25 mouse cellular contexts compared by ENCODE assay signal in the genomic region with DNA sequence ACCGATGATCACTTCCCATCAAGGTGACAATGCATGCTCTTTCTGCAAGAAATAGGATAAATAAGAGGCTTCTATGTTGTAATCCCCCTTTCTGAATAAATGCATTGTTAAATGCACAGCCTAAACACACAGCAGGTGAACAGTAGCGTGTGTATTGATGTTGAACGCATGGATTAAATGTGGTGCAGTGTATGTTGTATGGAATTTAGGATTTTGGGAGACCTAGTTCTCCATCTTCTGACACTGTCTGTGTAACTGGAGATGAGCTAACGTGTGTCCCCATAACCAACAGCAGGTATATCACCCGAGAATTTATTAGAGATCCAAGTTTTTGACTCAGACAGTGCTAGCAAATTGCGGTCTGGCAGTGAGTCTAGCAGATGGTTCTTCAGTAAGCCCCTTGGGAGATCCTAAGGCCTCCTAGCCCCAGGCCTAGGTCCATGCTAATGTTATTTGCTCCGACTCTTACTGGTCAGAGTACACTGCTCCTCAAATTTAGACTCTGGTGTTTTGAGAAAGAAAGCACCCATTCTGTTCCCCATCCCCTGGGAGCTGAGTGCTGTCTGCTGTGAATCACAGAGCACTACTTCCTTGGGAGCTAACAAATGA.
DNase-seq lines count a peak whose midpoint lies in the region; ATAC-seq lines count a peak whose summit lies in the region.
"Had no signal": no experiment of that assay in that cellular context is flagged by ENCODE, and none has a peak within 500 bp of the region (broad histone marks: within the 10 kb centered on the region; RNA-seq: fewer than 3 reads in every experiment).

No protein-coding gene starts in this region.

- no peak for DNase-seq in hindbrain, embryonic 11.5 days (ENCODE audit: low spot score)
- DNase-seq in lung, adult 18-20 months, result no peak
- DNase-seq: adrenal gland, adult 2 months; adrenal gland, postnatal 14 days; cerebellum, adult 11 months; cerebellum, adult 2 months; cerebellum, adult 9-11 months; cerebellum, postnatal 25 days; gastrocnemius, postnatal 25 days; heart, adult 2 months; heart, postnatal 14 days had no signal

- H3K36me3 ChIP-seq in hindbrain, embryonic 13.5 days, result no peaks in the 10 kb centered on the region
- H3K36me3 ChIP-seq in hindbrain, embryonic 11.5 days (ENCODE audit: control insufficient read depth, insufficient read depth, low read length), result no peaks in the 10 kb centered on the region
- H3K36me3 ChIP-seq in midbrain, embryonic 12.5 days, result no peaks in the 10 kb centered on the region
- no peaks in the 10 kb centered on the region for H3K36me3 ChIP-seq in midbrain, embryonic 13.5 days
- H3K36me3 ChIP-seq in hindbrain, embryonic 15.5 days, result no peaks in the 10 kb centered on the region
- no peaks in the 10 kb centered on the region for H3K36me3 ChIP-seq in hindbrain, embryonic 16.5 days (ENCODE audit: control insufficient read depth, insufficient read depth, low read length)
- H3K36me3 ChIP-seq: embryonic facial prominence, embryonic 13.5 days; forebrain, embryonic 12.5 days; forebrain, embryonic 15.5 days; heart, embryonic 10.5 days; heart, embryonic 13.5 days had no signal

- H3K9me3 ChIP-seq in hindbrain, embryonic 13.5 days, result no peaks in the 10 kb centered on the region
- no peaks in the 10 kb centered on the region for H3K9me3 ChIP-seq in hindbrain, embryonic 11.5 days (ENCODE audit: control insufficient read depth, low read length)
- H3K9me3 ChIP-seq in midbrain, embryonic 12.5 days, result no peaks in the 10 kb centered on the region
- H3K9me3 ChIP-seq in midbrain, embryonic 13.5 days, result no peaks in the 10 kb centered on the region
- H3K9me3 ChIP-seq in hindbrain, embryonic 15.5 days, result no peaks in the 10 kb centered on the region
- no peaks in the 10 kb centered on the region for H3K9me3 ChIP-seq in hindbrain, embryonic 16.5 days (ENCODE audit: control insufficient read depth, low read length)
- H3K9me3 ChIP-seq: embryonic facial prominence, embryonic 13.5 days; forebrain, embryonic 12.5 days; forebrain, embryonic 15.5 days; heart, embryonic 10.5 days; heart, embryonic 13.5 days had no signal

- 62% methylated on average over 7 of the region's 7 CpGs for WGBS in hindbrain, embryonic 13.5 days
- 82% methylated on average over 7 of the region's 7 CpGs for WGBS in hindbrain, embryonic 11.5 days
- 82% methylated on average over 7 of the region's 7 CpGs for WGBS in midbrain, embryonic 12.5 days
- 76% methylated on average over 7 of the region's 7 CpGs for WGBS in midbrain, embryonic 13.5 days
- WGBS in hindbrain, embryonic 15.5 days, result 57% methylated on average over 7 of the region's 7 CpGs
- 62% methylated on average over 7 of the region's 7 CpGs for WGBS in hindbrain, embryonic 16.5 days

- H3K4me3 ChIP-seq in hindbrain, embryonic 13.5 days, result no peak overlapping the region
- H3K4me3 ChIP-seq in hindbrain, embryonic 11.5 days (ENCODE audit: low read depth, low read length), result no peak overlapping the region
- H3K4me3 ChIP-seq in midbrain, embryonic 12.5 days, result no peak overlapping the region
- no peak overlapping the region for H3K4me3 ChIP-seq in midbrain, embryonic 13.5 days (replicated peaks)
- H3K4me3 ChIP-seq in hindbrain, embryonic 15.5 days, result no peak overlapping the region
- H3K4me3 ChIP-seq in hindbrain, embryonic 16.5 days (ENCODE audit: low read length), result no peak overlapping the region
- H3K4me3 ChIP-seq: embryonic facial prominence, embryonic 13.5 days; erythroblast, embryonic 14.5 days; forebrain, embryonic 12.5 days; forebrain, embryonic 15.5 days; heart, adult 2 months; heart, embryonic 10.5 days; heart, embryonic 13.5 days had no signal

- H3K9ac ChIP-seq in hindbrain, embryonic 13.5 days, result no peak overlapping the region
- H3K9ac ChIP-seq in hindbrain, embryonic 11.5 days (ENCODE audit: low read depth, low read length), result no peak overlapping the region
- H3K9ac ChIP-seq in midbrain, embryonic 12.5 days (replicated peaks), result no peak overlapping the region
- H3K9ac ChIP-seq in midbrain, embryonic 13.5 days (replicated peaks), result no peak overlapping the region
- H3K9ac ChIP-seq in hindbrain, embryonic 15.5 days, result no peak overlapping the region
- no peak overlapping the region for H3K9ac ChIP-seq in hindbrain, embryonic 16.5 days (ENCODE audit: low read depth, low read length)
- H3K9ac ChIP-seq: embryonic facial prominence, embryonic 13.5 days; forebrain, embryonic 12.5 days; forebrain, embryonic 15.5 days; heart, embryonic 13.5 days had no signal

- H3K27ac ChIP-seq in hindbrain, embryonic 13.5 days, result peak overlapping the region; percentile 3
- H3K27ac ChIP-seq in hindbrain, embryonic 11.5 days (ENCODE audit: low read depth, low read length), result no peak overlapping the region
- H3K27ac ChIP-seq in midbrain, embryonic 12.5 days (replicated peaks), result no peak overlapping the region
- no peak overlapping the region for H3K27ac ChIP-seq in midbrain, embryonic 13.5 days
- no peak overlapping the region for H3K27ac ChIP-seq in hindbrain, embryonic 15.5 days (replicated peaks)
- no peak overlapping the region for H3K27ac ChIP-seq in hindbrain, embryonic 16.5 days (ENCODE audit: low read depth, low read length)
- H3K27ac ChIP-seq: embryonic facial prominence, embryonic 13.5 days; forebrain, embryonic 12.5 days; forebrain, embryonic 15.5 days; heart, adult 2 months; heart, embryonic 10.5 days; heart, embryonic 13.5 days had no signal

- H3K27me3 ChIP-seq in hindbrain, embryonic 13.5 days, result no peaks in the 10 kb centered on the region
- H3K27me3 ChIP-seq in hindbrain, embryonic 11.5 days (ENCODE audit: control insufficient read depth, insufficient read depth, low read length), result no peaks in the 10 kb centered on the region
- no peaks in the 10 kb centered on the region for H3K27me3 ChIP-seq in midbrain, embryonic 12.5 days
- no peaks in the 10 kb centered on the region for H3K27me3 ChIP-seq in midbrain, embryonic 13.5 days
- no peaks in the 10 kb centered on the region for H3K27me3 ChIP-seq in hindbrain, embryonic 15.5 days
- no peaks in the 10 kb centered on the region for H3K27me3 ChIP-seq in hindbrain, embryonic 16.5 days (replicated peaks; ENCODE audit: control insufficient read depth, insufficient read depth, low read length)
- H3K27me3 ChIP-seq: embryonic facial prominence, embryonic 13.5 days; forebrain, embryonic 12.5 days; forebrain, embryonic 15.5 days; heart, embryonic 13.5 days had no signal

- no peak overlapping the region for H3K4me2 ChIP-seq in hindbrain, embryonic 13.5 days
- H3K4me2 ChIP-seq in hindbrain, embryonic 11.5 days (replicated peaks; ENCODE audit: low read depth, low read length), result no peak overlapping the region
- no peak overlapping the region for H3K4me2 ChIP-seq in midbrain, embryonic 12.5 days (replicated peaks)
- H3K4me2 ChIP-seq in midbrain, embryonic 13.5 days (replicated peaks), result no peak overlapping the region
- H3K4me2 ChIP-seq in hindbrain, embryonic 15.5 days, result no peak overlapping the region
- H3K4me2 ChIP-seq in hindbrain, embryonic 16.5 days (ENCODE audit: low read length), result no peak overlapping the region
- H3K4me2 ChIP-seq: embryonic facial prominence, embryonic 13.5 days; forebrain, embryonic 12.5 days; forebrain, embryonic 15.5 days; heart, embryonic 13.5 days had no signal

- peak; percentile 64; the same call in 1 of the 2 replicates for ATAC-seq in hindbrain, embryonic 13.5 days (ENCODE audit: low FRiP score)
- ATAC-seq in hindbrain, embryonic 11.5 days (ENCODE audit: low FRiP score), result no peak
- ATAC-seq in midbrain, embryonic 12.5 days (ENCODE audit: low FRiP score, low read depth), result 0 out of 2 replicates have a peak, but pooled peaks have one; percentile 34
- no peak for ATAC-seq in midbrain, embryonic 13.5 days
- peak; percentile 59; the same call in 1 of the 2 replicates for ATAC-seq in hindbrain, embryonic 15.5 days (ENCODE audit: low FRiP score, low read depth)
- peak; percentile 34 for ATAC-seq in hindbrain, embryonic 16.5 days
- ATAC-seq: CD4-positive, CD25-positive, alpha-beta regulatory T cell, adult 4 months; forebrain, embryonic 15.5 days; inflammation-experienced regulatory T-cells, adult 6 months; intestine, embryonic 16.5 days had no signal

- H3K4me1 ChIP-seq in hindbrain, embryonic 13.5 days (replicated peaks), result peaks cover 14% of the 10 kb centered on the region
- H3K4me1 ChIP-seq in hindbrain, embryonic 11.5 days (replicated peaks; ENCODE audit: control insufficient read depth, insufficient read depth, low read length), result no peaks in the 10 kb centered on the region
- 0 out of 2 replicates have a peak, but pooled peaks cover 5% of the 10 kb centered on the region for H3K4me1 ChIP-seq in midbrain, embryonic 12.5 days
- 0 out of 2 replicates have a peak, but pooled peaks cover 4% of the 10 kb centered on the region for H3K4me1 ChIP-seq in midbrain, embryonic 13.5 days (replicated peaks)
- peaks cover 3% of the 10 kb centered on the region; the same call in 1 of the 2 replicates for H3K4me1 ChIP-seq in hindbrain, embryonic 15.5 days (replicated peaks)
- H3K4me1 ChIP-seq in hindbrain, embryonic 16.5 days (ENCODE audit: control insufficient read depth, insufficient read depth, low read depth, low read length), result no peaks in the 10 kb centered on the region
- H3K4me1 ChIP-seq: embryonic facial prominence, embryonic 13.5 days; forebrain, embryonic 15.5 days; heart, embryonic 10.5 days; heart, embryonic 13.5 days had no signal

Comparison
In these comparisons a context has a peak if more than half of its experiments do, and no peak if none do; other contexts are left out.
1. ATAC-seq: peak in hindbrain, embryonic 13.5 days (single experiment), midbrain, embryonic 12.5 days (single experiment), hindbrain, embryonic 15.5 days (single experiment) and hindbrain, embryonic 16.5 days (single experiment); none in hindbrain, embryonic 11.5 days (single experiment) and midbrain, embryonic 13.5 days (single experiment).